Mouse (Mus musculus) intestine, embryonic 15.5 days (tissue): ENCODE data around the gene 2310033P09Rik. TPM values are rescaled to one million over a fixed set of nuclear protein-coding genes. Genes with fewer than 3 reads are reported as not detected.
"Not testable (repeated sequence)": the region's sequence is repeated elsewhere in the genome, so short reads cannot be mapped to it uniquely, and the experiment has no call there.

Experiments
- ATAC-seq: fragments of 200-750 bp; cut with Nextera tagmentation; 2 replicates; pipeline ENCODE4 v1.8.0; 2017; ENCODE audit warnings: moderate TSS enrichment, moderate library complexity
- H3K27ac ChIP-seq: fragments of 300-500 bp; sonication (generic); 2 replicates; pipeline ENCODE4 v1.5.1; 2015; ENCODE audit warnings: mild to moderate bottlenecking, inconsistent platforms
- H3K27me3 ChIP-seq: fragments of 300-500 bp; sonication (generic); replicated peaks from 2 replicates; pipeline ENCODE4 v1.6.1; 2015; ENCODE audit warnings: inconsistent platforms
- H3K36me3 ChIP-seq: fragments of 300-500 bp; sonication (generic); 2 replicates; pipeline ENCODE4 v1.6.1; 2015; ENCODE audit warnings: inconsistent platforms
- H3K4me1 ChIP-seq: fragments of 300-500 bp; sonication (generic); replicated peaks from 2 replicates; pipeline ENCODE4 v1.6.1; 2015; ENCODE audit warnings: inconsistent platforms
- H3K4me2 ChIP-seq: fragments of 300-500 bp; sonication (generic); replicated peaks from 2 replicates; pipeline ENCODE4 v1.6.1; 2015; ENCODE audit warnings: mild to moderate bottlenecking, inconsistent platforms
- H3K4me3 ChIP-seq: fragments of 300-500 bp; sonication (generic); replicated peaks from 2 replicates; pipeline ENCODE4 v1.5.1; 2015; ENCODE audit warnings: inconsistent platforms
- H3K9ac ChIP-seq: fragments of 300-500 bp; sonication (generic); 2 replicates; pipeline ENCODE4 v1.6.1; 2015; ENCODE audit warnings: inconsistent platforms
- H3K9me3 ChIP-seq: fragments of 300-500 bp; sonication (generic); 2 replicates; pipeline ENCODE4 v1.6.1; 2016; ENCODE audit warnings: inconsistent platforms
- WGBS: fragments of 180-500 bp; shearing (Covaris S2); methylation state at CpG from one replicate; pipeline ENCODE4 v1.1.7; 2015; 5-methylcytosine and 5-hydroxymethylcytosine counted together
- polyA plus RNA-seq: library from polyadenylated mRNA; unstranded; fragments of >200 nt; fragmentation: Nextera tagmentation; extraction: Ambion mirVana; gene quantifications from 2 replicates; pipeline ENCODE4 v1.2.1, GENCODE M21; 2015

2310033P09Rik gene
- polyA plus RNA-seq, 1 experiment from 2014 or later = 30.2 TPM

GRCm38 (mm10) chr11:59209003-59209441 lies 901 bp downstream of the 2310033P09Rik start:
- H3K4me3 ChIP-seq = peak overlapping the region; percentile 93
- H3K4me1 ChIP-seq = peaks cover 32% of the 10 kb centered on the region
- H3K27me3 ChIP-seq = no peaks in the 10 kb centered on the region
- peak overlapping the region; percentile 96 for H3K27ac ChIP-seq
- ATAC-seq = peak; percentile 78
- 6% methylated on average over 18 of the region's 18 CpGs for WGBS
- H3K36me3 ChIP-seq = peaks cover 37% of the 10 kb centered on the region
- H3K9me3 ChIP-seq = no peaks in the 10 kb centered on the region
- H3K9ac ChIP-seq = peak overlapping the region; percentile 93
- H3K4me2 ChIP-seq = peak overlapping the region; percentile 80

GRCm38 (mm10) chr11:59209580-59209979 lies 1.5 kb downstream of the 2310033P09Rik start:
- H3K36me3 ChIP-seq = peaks cover 32% of the 10 kb centered on the region
- H3K27ac ChIP-seq = peak overlapping the region; percentile 96; the same call in 1 of the 2 replicates
- ATAC-seq = no peak
- WGBS = 62% methylated on average over 5 of the region's 5 CpGs
- H3K9me3 ChIP-seq = no peaks in the 10 kb centered on the region
- no peaks in the 10 kb centered on the region for H3K27me3 ChIP-seq
- peak overlapping the region; percentile 93 for H3K4me3 ChIP-seq
- no peak overlapping the region for H3K9ac ChIP-seq
- H3K4me2 ChIP-seq = peak overlapping the region; percentile 80
- H3K4me1 ChIP-seq = peaks cover 32% of the 10 kb centered on the region

DNA sequence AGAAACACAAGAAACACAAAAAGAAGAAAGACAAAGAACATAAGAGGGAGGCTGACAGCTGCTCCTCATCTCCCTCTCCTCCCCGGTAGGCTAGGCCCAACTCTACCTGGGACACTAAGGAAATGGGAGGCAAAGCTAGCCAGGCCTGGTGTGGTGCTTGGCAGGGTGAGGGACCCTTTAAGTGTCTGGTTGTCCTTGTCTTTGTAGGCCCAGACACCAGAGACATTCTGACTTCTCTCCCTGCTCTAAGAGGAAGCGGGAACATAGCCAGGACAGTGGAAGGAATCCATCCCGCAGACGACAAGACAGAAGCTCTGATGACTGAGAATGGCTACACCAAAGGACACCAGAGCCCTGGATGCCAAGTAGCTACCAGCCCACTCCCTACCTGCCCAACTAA lies 1.9 kb downstream of the 2310033P09Rik start:
- ATAC-seq = no peak
- no peak overlapping the region; the same call in 1 of the 2 replicates for H3K27ac ChIP-seq
- no peak overlapping the region for H3K4me3 ChIP-seq
- H3K4me1 ChIP-seq = peaks cover 32% of the 10 kb centered on the region
- H3K9me3 ChIP-seq = no peaks in the 10 kb centered on the region
- H3K4me2 ChIP-seq = 0 out of 2 replicates have a peak overlapping the region, but pooled peaks have one; percentile 80
- H3K9ac ChIP-seq = no peak overlapping the region
- H3K27me3 ChIP-seq = no peaks in the 10 kb centered on the region
- peaks cover 27% of the 10 kb centered on the region for H3K36me3 ChIP-seq
- WGBS = 84% methylated on average over 4 of the region's 4 CpGs

GRCm38 (mm10) chr11:59211561-59211960 lies 3.4 kb downstream of the 2310033P09Rik start:
- not testable (repeated sequence) for H3K9ac ChIP-seq, H3K27me3 ChIP-seq, H3K27ac ChIP-seq, ATAC-seq, H3K4me2 ChIP-seq, H3K4me3 ChIP-seq, H3K9me3 ChIP-seq
- WGBS = 84% methylated on average over 9 of the region's 9 CpGs
- H3K36me3 ChIP-seq = peaks cover 21% of the 10 kb centered on the region
- H3K4me1 ChIP-seq = peaks cover 32% of the 10 kb centered on the region

- not testable (repeated sequence) for H3K9ac ChIP-seq, H3K4me2 ChIP-seq, ATAC-seq, H3K4me3 ChIP-seq, H3K27me3 ChIP-seq, H3K9me3 ChIP-seq, H3K27ac ChIP-seq
- 73% methylated on average over 12 of the region's 12 CpGs for WGBS
- Histone ChIP-seq H3K4me1 (peaks cover 32% of the 10 kb centered on the region), H3K36me3 (peaks cover 21% of the 10 kb centered on the region)
Observed at GRCm38 (mm10) chr11:59212320-59212719, 4.2 kb downstream of the 2310033P09Rik start.

- peaks cover 21% of the 10 kb centered on the region for H3K36me3 ChIP-seq
- no peak for ATAC-seq
- peaks cover 33% of the 10 kb centered on the region for H3K4me1 ChIP-seq
- no peaks in the 10 kb centered on the region for H3K27me3 ChIP-seq
- WGBS = 90% methylated on average over 12 of the region's 12 CpGs
- H3K4me3 ChIP-seq = no peak overlapping the region
- H3K9me3 ChIP-seq = no peaks in the 10 kb centered on the region
- H3K27ac ChIP-seq = no peak overlapping the region
- no peak overlapping the region for H3K9ac ChIP-seq
- H3K4me2 ChIP-seq = no peak overlapping the region
Observed at GRCm38 (mm10) chr11:59212892-59213494, 4.9 kb downstream of the 2310033P09Rik start.

- no peak for ATAC-seq
- no peak overlapping the region for H3K4me2 ChIP-seq
- H3K27me3 ChIP-seq = no peaks in the 10 kb centered on the region
- peaks cover 6% of the 10 kb centered on the region; the same call in 1 of the 2 replicates for H3K36me3 ChIP-seq
- no peak overlapping the region for H3K9ac ChIP-seq
- no peak overlapping the region for H3K4me3 ChIP-seq
- H3K27ac ChIP-seq = no peak overlapping the region
- peaks cover 27% of the 10 kb centered on the region for H3K4me1 ChIP-seq
- no peaks in the 10 kb centered on the region for H3K9me3 ChIP-seq
- 84% methylated on average over 3 of the region's 3 CpGs for WGBS
Observed at GRCm38 (mm10) chr11:59216955-59217354, 8.8 kb downstream of the 2310033P09Rik start.

DNA sequence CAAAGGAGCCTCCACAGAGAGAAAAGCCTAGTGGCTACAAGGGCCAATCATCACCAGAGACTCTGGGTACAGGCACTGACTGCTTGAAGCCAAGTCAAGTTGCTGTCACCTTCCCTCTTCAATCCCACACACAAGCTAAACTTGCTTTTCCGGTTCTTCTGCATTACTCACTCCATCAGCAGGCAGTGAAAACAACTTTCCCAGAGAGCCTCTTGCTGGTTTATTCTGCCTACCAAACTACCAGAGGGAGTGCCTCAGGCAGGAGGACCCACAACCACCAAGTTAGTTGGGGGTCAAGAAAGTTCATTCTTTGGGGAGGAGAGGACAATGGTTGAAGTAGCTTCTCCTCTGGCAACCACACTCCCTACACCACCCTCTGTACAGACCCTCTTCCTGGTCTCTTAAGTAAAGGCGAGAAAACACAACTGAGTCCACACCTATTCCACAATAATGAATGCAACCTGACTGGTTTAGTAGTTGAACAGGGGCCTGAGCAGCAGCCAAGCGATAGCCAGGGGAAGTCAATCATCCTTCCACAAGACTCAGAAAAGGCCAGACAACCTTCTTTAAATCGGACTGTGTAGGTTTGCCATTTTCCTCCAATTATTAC lies 10.4 kb downstream of the 2310033P09Rik start:
- Histone ChIP-seq H3K4me2 (0 out of 2 replicates have a peak overlapping the region, but pooled peaks have one; percentile 21), H3K9me3 (no peaks in the 10 kb centered on the region), H3K4me1 (peaks cover 32% of the 10 kb centered on the region), H3K27ac (peak overlapping the region; percentile 14; the same call in 1 of the 2 replicates), H3K9ac (no peak overlapping the region), H3K36me3 (no peaks in the 10 kb centered on the region), H3K4me3 (no peak overlapping the region), H3K27me3 (no peaks in the 10 kb centered on the region)
- 55% methylated on average over 4 of the region's 4 CpGs for WGBS
- ATAC-seq = peak; percentile 83

- Histone ChIP-seq H3K4me1 (peaks cover 37% of the 10 kb centered on the region), H3K4me3 (no peak overlapping the region), H3K9me3 (no peaks in the 10 kb centered on the region), H3K36me3 (no peaks in the 10 kb centered on the region), H3K27ac (peak overlapping the region; percentile 14; the same call in 1 of the 2 replicates), H3K4me2 (no peak overlapping the region), H3K27me3 (no peaks in the 10 kb centered on the region), H3K9ac (no peak overlapping the region)
- ATAC-seq = no peak
Observed at GRCm38 (mm10) chr11:59219064-59219463, 10.9 kb downstream of the 2310033P09Rik start.

- H3K4me3 ChIP-seq = no peak overlapping the region
- no peak for ATAC-seq
- no peaks in the 10 kb centered on the region for H3K9me3 ChIP-seq
- peaks cover 58% of the 10 kb centered on the region for H3K4me1 ChIP-seq
- no peaks in the 10 kb centered on the region for H3K36me3 ChIP-seq
- H3K27me3 ChIP-seq = no peaks in the 10 kb centered on the region
- H3K9ac ChIP-seq = no peak overlapping the region
- H3K27ac ChIP-seq = no peak overlapping the region
- H3K4me2 ChIP-seq = no peak overlapping the region
Observed at GRCm38 (mm10) chr11:59221604-59222003, 13.5 kb downstream of the 2310033P09Rik start.

DNA sequence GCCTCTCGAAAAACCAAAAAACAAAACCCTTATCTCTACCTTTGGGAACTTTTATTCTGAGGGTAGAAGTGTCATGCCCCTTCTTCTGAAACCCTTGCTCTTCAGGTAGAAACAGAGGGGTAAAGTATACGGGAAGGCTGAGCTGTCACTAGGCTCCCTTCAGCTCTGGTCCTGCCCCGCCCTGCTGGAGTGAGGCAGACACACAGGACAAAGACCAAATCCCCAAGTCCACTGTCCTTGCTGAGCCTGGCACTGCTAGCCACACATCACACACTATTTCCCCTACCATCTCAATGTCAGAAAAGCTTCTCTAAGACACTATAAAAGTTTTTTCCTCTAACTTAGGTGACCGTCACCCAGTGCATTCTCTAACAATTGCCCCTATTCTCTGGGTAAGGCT lies 14.2 kb downstream of the 2310033P09Rik start:
- Histone ChIP-seq H3K27ac (no peak overlapping the region), H3K27me3 (no peaks in the 10 kb centered on the region), H3K4me1 (peaks cover 59% of the 10 kb centered on the region), H3K9me3 (no peaks in the 10 kb centered on the region), H3K4me3 (no peak overlapping the region), H3K9ac (no peak overlapping the region), H3K4me2 (0 out of 2 replicates have a peak overlapping the region, but pooled peaks have one; percentile 15), H3K36me3 (no peaks in the 10 kb centered on the region)
- ATAC-seq = no peak
- WGBS = 70% methylated on average over 4 of the region's 4 CpGs

GRCm38 (mm10) chr11:59224025-59224424 lies 15.9 kb downstream of the 2310033P09Rik start:
- H3K4me1 ChIP-seq = peaks cover 53% of the 10 kb centered on the region
- WGBS = 83% methylated on average over 3 of the region's 3 CpGs
- no peak overlapping the region for H3K4me3 ChIP-seq

DNA sequence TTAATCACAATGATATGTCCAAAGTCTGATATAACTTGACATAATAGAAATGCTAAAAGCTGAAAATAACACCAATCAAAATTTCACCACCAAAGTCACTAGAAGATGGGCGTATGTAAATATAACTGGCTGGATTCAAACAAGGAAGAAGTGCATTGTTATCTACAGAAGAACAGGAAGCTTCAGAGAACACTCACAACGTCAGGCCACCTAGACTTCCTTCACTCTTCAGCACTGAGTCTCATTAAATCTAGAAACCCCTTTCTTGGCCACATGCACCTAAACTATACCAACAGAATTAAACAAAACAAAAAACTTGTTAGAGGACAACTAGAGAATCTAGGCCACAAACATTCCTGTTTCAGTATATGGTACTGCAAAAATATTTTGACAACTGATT lies 16.3 kb downstream of the 2310033P09Rik start:
- no peak overlapping the region for H3K4me2 ChIP-seq
- ATAC-seq = no peak
- no peak overlapping the region for H3K27ac ChIP-seq
- no peak overlapping the region for H3K9ac ChIP-seq
- WGBS = 38% methylated on average over 2 of the region's 2 CpGs
- no peak overlapping the region for H3K4me3 ChIP-seq
- H3K9me3 ChIP-seq = no peaks in the 10 kb centered on the region
- no peaks in the 10 kb centered on the region for H3K36me3 ChIP-seq
- H3K27me3 ChIP-seq = no peaks in the 10 kb centered on the region
- peaks cover 53% of the 10 kb centered on the region for H3K4me1 ChIP-seq

More at GRCm38 (mm10) chr11:59224025-59224424, 15.9 kb downstream of the 2310033P09Rik start:
- ATAC-seq = no peak
- Histone ChIP-seq H3K9ac (no peak overlapping the region), H3K36me3 (no peaks in the 10 kb centered on the region), H3K27ac (no peak overlapping the region), H3K4me2 (no peak overlapping the region), H3K9me3 (no peaks in the 10 kb centered on the region), H3K27me3 (no peaks in the 10 kb centered on the region)
